Mouse (Mus musculus) forebrain, embryonic 15.5 days (tissue): ENCODE results near the gene Dnajb3. TPM values are rescaled to one million over a fixed set of nuclear protein-coding genes. Genes with fewer than 3 reads are reported as not detected.

ENCODE experiments used
- ATAC-seq: fragments of 200-750 bp; cut with Nextera tagmentation; replicated peaks from 2 replicates; pipeline ENCODE4 v1.8.0; 2017; ENCODE audit warnings: mild to moderate bottlenecking, moderate TSS enrichment, moderate library complexity
- H3K27ac ChIP-seq: fragments of 300-500 bp; sonication (generic); replicated peaks from 2 replicates; pipeline ENCODE4 v1.5.1; 2015; ENCODE audit warnings: mild to moderate bottlenecking, inconsistent platforms
- H3K27me3 ChIP-seq: fragments of 300-500 bp; sonication (generic); 2 replicates; pipeline ENCODE4 v1.6.1; 2015; ENCODE audit warnings: inconsistent platforms
- H3K36me3 ChIP-seq: fragments of 300-500 bp; sonication (generic); 2 replicates; pipeline ENCODE4 v1.6.1; 2015; ENCODE audit warnings: mild to moderate bottlenecking, inconsistent platforms
- H3K4me1 ChIP-seq: fragments of 300-500 bp; sonication (generic); 2 replicates; pipeline ENCODE4 v1.6.1; 2015; ENCODE audit warnings: inconsistent platforms
- H3K4me2 ChIP-seq: fragments of 300-500 bp; sonication (generic); replicated peaks from 2 replicates; pipeline ENCODE4 v1.6.1; 2015; ENCODE audit warnings: mild to moderate bottlenecking, inconsistent platforms
- H3K4me3 ChIP-seq: fragments of 300-500 bp; sonication (generic); 2 replicates; pipeline ENCODE4 v1.5.1; 2015; ENCODE audit warnings: mild to moderate bottlenecking, inconsistent platforms
- H3K9ac ChIP-seq: fragments of 300-500 bp; sonication (generic); replicated peaks from 2 replicates; pipeline ENCODE4 v1.6.1; 2015; ENCODE audit warnings: mild to moderate bottlenecking, inconsistent platforms
- H3K9me3 ChIP-seq: fragments of 300-500 bp; sonication (generic); 2 replicates; pipeline ENCODE4 v1.6.1; 2016; ENCODE audit warnings: inconsistent platforms
- WGBS: fragments of 180-500 bp; shearing (Covaris S2); methylation state at CpG from one replicate; pipeline ENCODE4 v1.1.7; 2015; ENCODE audit warnings: mixed read lengths; 5-methylcytosine and 5-hydroxymethylcytosine counted together
- polyA plus RNA-seq: library from polyadenylated mRNA; unstranded; fragments of >200 nt; fragmentation: Nextera tagmentation; extraction: Ambion mirVana; gene quantifications from 2 replicates; pipeline ENCODE4 v1.2.1, GENCODE M21; 2015

Dnajb3 gene
- polyA plus RNA-seq, 1 experiment from 2014 or later = 13.7 TPM

DNA sequence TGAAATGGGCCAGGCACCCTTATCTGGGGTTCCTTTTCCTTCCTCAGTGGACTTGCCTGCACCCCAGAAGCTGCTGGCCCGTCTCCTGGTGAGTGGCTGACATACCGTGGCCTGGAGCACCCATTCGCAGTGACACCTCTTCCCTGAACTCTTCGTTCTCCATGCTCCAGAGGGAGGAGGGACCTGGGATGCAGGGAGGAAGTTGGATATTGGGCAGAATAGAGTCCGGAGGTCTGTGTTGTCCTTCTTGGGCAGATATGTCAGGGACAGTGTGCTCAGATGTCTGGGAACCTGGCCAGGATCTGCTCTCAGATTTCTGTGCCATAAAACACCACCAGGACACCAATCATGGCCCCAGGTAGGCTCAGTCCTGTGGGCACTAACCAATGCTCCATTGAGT is 34.5 kb upstream of the Dnajb3 start:
- 74% methylated on average over 5 of the region's 5 CpGs for WGBS
- Histone ChIP-seq H3K27ac (no peak overlapping the region), H3K36me3 (no peaks in the 10 kb centered on the region), H3K4me1 (no peaks in the 10 kb centered on the region), H3K4me2 (no peak overlapping the region), H3K9me3 (peaks cover 90% of the 10 kb centered on the region), H3K9ac (no peak overlapping the region), H3K27me3 (no peaks in the 10 kb centered on the region), H3K4me3 (no peak overlapping the region)
- no peak for ATAC-seq

- Histone ChIP-seq H3K27ac (no peak overlapping the region), H3K27me3 (no peaks in the 10 kb centered on the region), H3K4me2 (no peak overlapping the region), H3K9me3 (peaks cover 90% of the 10 kb centered on the region), H3K36me3 (no peaks in the 10 kb centered on the region), H3K9ac (no peak overlapping the region), H3K4me1 (no peaks in the 10 kb centered on the region), H3K4me3 (no peak overlapping the region)
- WGBS = 81% methylated on average over 6 of the region's 6 CpGs
- 0 out of 2 replicates have a peak, but pooled peaks have one; percentile 11 for ATAC-seq
These were observed 33.2 kb upstream of the Dnajb3 start for GRCm38 (mm10) chr1:88238771-88239170.

- no peaks in the 10 kb centered on the region for H3K4me1 ChIP-seq
- H3K9ac ChIP-seq = no peak overlapping the region
- no peak overlapping the region for H3K27ac ChIP-seq
- 76% methylated on average over 5 of the region's 5 CpGs for WGBS
- no peaks in the 10 kb centered on the region for H3K36me3 ChIP-seq
- H3K9me3 ChIP-seq = peaks cover 90% of the 10 kb centered on the region
- H3K4me2 ChIP-seq = no peak overlapping the region
- no peak for ATAC-seq
- H3K27me3 ChIP-seq = no peaks in the 10 kb centered on the region
- H3K4me3 ChIP-seq = no peak overlapping the region
These were observed 31.7 kb upstream of the Dnajb3 start for GRCm38 (mm10) chr1:88237311-88237710.

DNA sequence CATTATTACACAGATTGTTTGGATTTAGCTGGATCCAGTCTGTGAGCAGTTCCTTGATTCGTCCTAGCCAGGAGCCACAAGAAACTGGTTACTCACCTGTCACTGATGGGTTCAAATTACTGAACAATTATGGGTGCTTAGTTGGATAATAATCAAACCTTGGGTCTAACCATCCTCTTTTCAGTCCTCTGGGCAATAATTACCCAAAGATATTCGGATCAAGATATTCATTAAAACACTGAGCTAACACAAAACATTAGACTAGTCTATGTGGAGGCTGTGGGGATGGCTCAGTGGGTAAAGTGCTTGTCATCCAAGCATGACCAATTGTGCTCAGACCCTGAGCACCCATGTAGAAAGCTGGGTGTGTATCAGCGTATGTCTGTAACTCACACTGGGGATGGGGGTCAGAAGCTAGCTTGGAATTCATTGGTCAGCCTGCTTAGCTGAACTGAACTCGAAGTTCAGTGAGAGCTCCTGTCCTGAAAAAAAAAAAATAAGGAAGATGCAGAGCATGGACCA is 30.4 kb upstream of the Dnajb3 start:
- Histone ChIP-seq H3K9ac (no peak overlapping the region), H3K4me2 (no peak overlapping the region), H3K36me3 (no peaks in the 10 kb centered on the region), H3K4me3 (no peak overlapping the region), H3K4me1 (no peaks in the 10 kb centered on the region), H3K27ac (no peak overlapping the region), H3K9me3 (peaks cover 93% of the 10 kb centered on the region), H3K27me3 (no peaks in the 10 kb centered on the region)
- 66% methylated on average over 4 of the region's 4 CpGs for WGBS
- no peak for ATAC-seq

DNA sequence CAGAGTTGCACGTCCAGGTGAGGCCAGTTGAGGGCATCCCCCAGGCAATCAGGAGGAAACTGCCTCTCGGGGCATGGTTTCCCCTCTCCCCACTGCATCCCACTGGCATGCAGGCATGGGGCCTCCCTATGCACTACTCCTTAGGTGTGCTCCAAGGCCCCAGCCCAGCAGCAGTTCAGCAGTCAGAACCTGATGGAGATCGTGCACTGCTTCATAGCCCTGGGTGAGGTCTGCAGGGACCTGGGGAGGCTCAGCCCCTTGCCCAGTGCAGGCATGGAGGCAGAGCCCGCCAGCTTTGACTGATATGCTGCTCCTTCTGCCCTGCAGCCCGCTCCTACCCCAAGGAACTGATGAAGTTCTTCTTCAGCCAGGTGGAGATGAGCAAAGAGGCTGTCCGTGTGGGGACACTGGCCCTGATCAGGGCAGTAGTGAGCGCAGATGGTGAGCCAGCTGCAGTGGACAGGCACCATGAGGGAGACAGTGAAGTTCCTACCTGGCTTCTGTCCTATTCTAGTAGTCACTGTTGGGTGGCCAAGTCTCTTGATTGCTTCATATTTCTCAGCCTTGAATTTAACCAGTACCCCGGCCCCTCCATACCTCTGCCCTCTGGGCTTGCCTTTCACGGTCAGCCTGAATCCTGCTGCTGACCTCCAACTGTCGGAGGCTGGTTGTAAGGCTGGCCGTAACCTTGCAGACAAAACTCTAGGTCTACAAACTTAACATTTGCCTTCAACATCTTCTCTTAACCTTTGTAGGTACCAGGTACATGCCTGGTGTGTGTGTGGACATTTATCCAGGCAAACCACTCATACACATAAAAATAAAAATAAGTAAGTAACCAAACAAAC is 29.7 kb upstream of the Dnajb3 start:
- Histone ChIP-seq H3K9ac (no peak overlapping the region), H3K9me3 (peaks cover 92% of the 10 kb centered on the region), H3K4me2 (no peak overlapping the region), H3K4me3 (no peak overlapping the region), H3K36me3 (no peaks in the 10 kb centered on the region), H3K27ac (no peak overlapping the region), H3K4me1 (no peaks in the 10 kb centered on the region), H3K27me3 (no peaks in the 10 kb centered on the region)
- no peak for ATAC-seq
- 68% methylated on average over 11 of the region's 11 CpGs for WGBS

DNA sequence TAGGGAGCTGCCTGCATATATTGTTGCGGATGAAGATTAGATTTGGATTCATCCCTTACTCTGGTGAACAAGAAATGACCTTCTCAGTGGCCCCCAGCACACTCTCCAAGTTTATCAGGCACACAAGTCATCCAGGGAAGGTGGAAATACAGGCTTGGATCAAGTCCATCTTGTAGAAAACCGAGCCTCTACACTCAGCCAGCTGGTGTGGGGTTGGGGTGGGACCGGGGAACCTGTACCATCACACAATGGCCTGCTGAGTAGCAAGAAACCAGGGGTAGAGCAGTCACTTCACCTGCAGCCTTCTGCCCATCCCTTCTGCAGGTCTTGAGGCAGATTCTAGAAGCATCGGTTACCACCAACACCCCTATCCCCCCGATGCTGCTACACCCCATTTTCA is 29.1 kb upstream of the Dnajb3 start:
- no peak overlapping the region for H3K27ac ChIP-seq
- H3K4me3 ChIP-seq = no peak overlapping the region
- no peaks in the 10 kb centered on the region for H3K27me3 ChIP-seq
- H3K36me3 ChIP-seq = no peaks in the 10 kb centered on the region
- WGBS = 44% methylated on average over 5 of the region's 5 CpGs
- no peaks in the 10 kb centered on the region for H3K4me1 ChIP-seq
- ATAC-seq = no peak
- peaks cover 92% of the 10 kb centered on the region for H3K9me3 ChIP-seq
- H3K9ac ChIP-seq = no peak overlapping the region
- no peak overlapping the region for H3K4me2 ChIP-seq

DNA sequence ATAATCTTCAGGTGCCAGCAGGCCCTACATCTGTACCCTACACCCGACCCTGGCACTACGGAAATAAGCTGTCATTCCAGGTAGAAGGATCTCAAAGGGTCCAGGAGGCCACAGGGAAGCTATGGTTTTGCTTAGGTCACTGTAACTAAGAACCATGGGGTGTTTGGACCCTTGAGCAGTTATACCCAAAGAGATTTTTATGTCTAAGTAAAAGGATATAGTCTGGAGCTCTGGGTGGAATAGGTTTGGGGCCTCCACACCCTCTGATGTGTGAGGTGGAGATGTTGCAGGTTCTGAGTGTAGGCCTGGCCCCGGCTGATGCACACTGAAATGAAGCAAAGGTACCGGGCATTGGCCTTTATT is 28.6 kb upstream of the Dnajb3 start:
- Histone ChIP-seq H3K27ac (no peak overlapping the region), H3K9ac (no peak overlapping the region), H3K4me3 (no peak overlapping the region), H3K9me3 (peaks cover 91% of the 10 kb centered on the region), H3K4me2 (no peak overlapping the region), H3K4me1 (no peaks in the 10 kb centered on the region), H3K36me3 (no peaks in the 10 kb centered on the region), H3K27me3 (no peaks in the 10 kb centered on the region)
- 64% methylated on average over 4 of the region's 4 CpGs for WGBS
- no peak for ATAC-seq

- no peak overlapping the region for H3K4me2 ChIP-seq
- H3K36me3 ChIP-seq = no peaks in the 10 kb centered on the region
- H3K9me3 ChIP-seq = peaks cover 91% of the 10 kb centered on the region
- no peak for ATAC-seq
- H3K4me3 ChIP-seq = no peak overlapping the region
- no peaks in the 10 kb centered on the region for H3K27me3 ChIP-seq
- 70% methylated on average over 14 of the region's 14 CpGs for WGBS
- H3K27ac ChIP-seq = no peak overlapping the region
- no peaks in the 10 kb centered on the region for H3K4me1 ChIP-seq
- H3K9ac ChIP-seq = no peak overlapping the region
These were observed 28.1 kb upstream of the Dnajb3 start for GRCm38 (mm10) chr1:88233421-88234247.

DNA sequence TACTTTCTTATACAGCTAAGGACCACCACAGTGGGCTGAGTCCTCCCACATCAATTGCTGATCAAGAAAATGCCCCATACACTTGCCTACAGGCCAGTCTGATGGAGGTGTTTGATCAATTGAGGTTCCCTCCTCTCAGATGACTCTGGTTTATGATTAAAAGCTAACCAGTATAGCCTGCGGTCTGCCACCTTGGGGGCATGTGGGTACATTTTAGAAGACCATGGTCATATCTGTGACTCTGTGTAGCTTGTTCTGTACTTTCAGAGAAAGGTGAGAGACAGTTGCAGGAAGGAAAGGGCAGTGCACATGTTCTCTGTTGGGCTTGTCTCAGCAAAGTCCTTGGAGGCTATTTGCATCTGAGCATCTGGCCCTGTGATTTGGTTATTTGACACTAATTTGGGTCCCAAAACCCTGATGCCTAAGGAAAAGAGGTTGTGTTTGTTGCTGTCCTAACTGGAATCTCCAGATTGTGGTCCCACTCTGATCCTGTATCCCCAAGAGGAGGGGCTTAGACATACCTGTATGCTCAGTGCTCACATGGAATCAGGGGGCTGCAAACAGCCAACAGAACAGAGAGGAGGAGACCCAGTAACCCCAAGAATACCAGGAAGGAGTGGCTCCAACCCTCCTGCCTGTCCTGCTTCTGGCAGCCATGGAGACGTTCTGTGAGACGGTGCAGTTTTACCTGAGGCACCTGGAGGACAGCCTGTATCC is 27.2 kb upstream of the Dnajb3 start:
- no peaks in the 10 kb centered on the region for H3K4me1 ChIP-seq
- 54% methylated on average over 3 of the region's 3 CpGs for WGBS

GRCm38 (mm10) chr1:88231803-88232499 is 26.4 kb upstream of the Dnajb3 start:
- Histone ChIP-seq H3K36me3 (no peaks in the 10 kb centered on the region), H3K4me2 (no peak overlapping the region), H3K27ac (no peak overlapping the region), H3K27me3 (no peaks in the 10 kb centered on the region), H3K4me3 (no peak overlapping the region), H3K9ac (no peak overlapping the region), H3K4me1 (no peaks in the 10 kb centered on the region), H3K9me3 (peaks cover 91% of the 10 kb centered on the region)
- no peak for ATAC-seq
- WGBS = 68% methylated on average over 7 of the region's 7 CpGs

More for the DNA sequence above, 27.2 kb upstream of the Dnajb3 start:
- no peak overlapping the region for H3K4me2 ChIP-seq
- H3K27ac ChIP-seq = no peak overlapping the region
- H3K27me3 ChIP-seq = no peaks in the 10 kb centered on the region
- no peak for ATAC-seq
- H3K9ac ChIP-seq = no peak overlapping the region
- no peak overlapping the region for H3K4me3 ChIP-seq
- H3K9me3 ChIP-seq = peaks cover 91% of the 10 kb centered on the region
- H3K36me3 ChIP-seq = no peaks in the 10 kb centered on the region

DNA sequence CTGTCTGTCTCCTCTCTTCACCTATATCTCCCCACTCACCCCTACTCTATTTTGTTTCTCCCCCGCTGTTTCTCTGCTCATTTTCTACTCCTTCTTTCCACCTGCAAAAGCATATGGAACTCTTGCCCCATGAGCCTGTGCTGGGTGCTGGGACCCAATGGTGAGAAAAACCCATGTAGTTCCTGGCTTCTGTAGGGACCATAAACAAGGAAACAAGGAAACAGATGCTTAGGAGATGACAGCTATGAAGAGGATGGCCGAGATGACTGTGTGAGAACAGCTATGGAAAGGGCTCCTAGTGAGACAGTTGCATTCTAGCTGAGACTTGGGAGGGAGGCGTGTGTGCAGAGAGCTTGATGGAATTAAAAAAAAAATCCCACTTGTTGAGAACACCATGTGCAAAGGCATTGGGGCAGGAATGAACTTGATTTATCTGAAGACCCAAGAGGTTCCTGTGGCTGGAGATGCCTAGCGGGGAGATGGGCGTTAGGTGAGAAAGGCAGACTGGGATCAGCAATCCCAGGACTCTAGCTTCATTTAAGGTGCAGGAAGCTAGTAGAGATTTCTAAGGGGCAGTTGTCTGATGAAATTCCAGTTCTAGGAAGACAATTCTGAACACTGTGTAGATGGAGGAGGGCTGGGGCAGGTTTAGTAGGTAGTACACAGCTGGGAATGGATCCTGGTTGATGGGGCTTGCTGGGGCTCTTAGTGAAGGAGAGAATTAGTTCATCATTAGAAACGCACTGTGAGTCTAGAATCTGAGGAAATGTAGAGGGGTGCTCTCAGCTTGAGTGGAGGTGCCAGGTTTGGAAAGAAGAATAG is 25.6 kb upstream of the Dnajb3 start:
- 78% methylated on average over 6 of the region's 6 CpGs for WGBS

More for the DNA sequence above, 25.6 kb upstream of the Dnajb3 start:
- peaks cover 95% of the 10 kb centered on the region for H3K9me3 ChIP-seq
- ATAC-seq = no peak
- no peaks in the 10 kb centered on the region for H3K36me3 ChIP-seq
- H3K9ac ChIP-seq = no peak overlapping the region
- no peak overlapping the region for H3K27ac ChIP-seq
- H3K4me2 ChIP-seq = no peak overlapping the region
- H3K27me3 ChIP-seq = no peaks in the 10 kb centered on the region
- no peak overlapping the region for H3K4me3 ChIP-seq
- no peaks in the 10 kb centered on the region for H3K4me1 ChIP-seq
